Mouse (Mus musculus) brain, embryonic 14.5 days (tissue): ENCODE measurements around the gene Dis3l2.

Source experiments
- CTCF ChIP-seq: fragments of 200-500 bp; IDR thresholded peaks from 2 replicates; pipeline ENCODE4 v1.5.1; 2012; ENCODE audit warnings: inconsistent platforms, mild to moderate bottlenecking, moderate library complexity, borderline replicate concordance; ENCODE audit not compliant: insufficient read depth, insufficient read length; ENCODE audit errors: extremely low read depth
- POLR2A ChIP-seq: fragments of 200-500 bp; IDR thresholded peaks from 2 replicates; pipeline ENCODE4 v1.6.1; 2012; ENCODE audit warnings: mild to moderate bottlenecking, inconsistent platforms, borderline replicate concordance; ENCODE audit not compliant: poor library complexity, insufficient read depth, insufficient read length, severe bottlenecking; ENCODE audit errors: extremely low read depth

GRCm38 (mm10) chr1:87032466-87032865 lies 328.9 kb downstream of the Dis3l2 start:
- TF ChIP-seq CTCF (no peak), POLR2A (no peak)
